8 mouse cellular contexts compared by ENCODE assay signal in the genomic region with DNA sequence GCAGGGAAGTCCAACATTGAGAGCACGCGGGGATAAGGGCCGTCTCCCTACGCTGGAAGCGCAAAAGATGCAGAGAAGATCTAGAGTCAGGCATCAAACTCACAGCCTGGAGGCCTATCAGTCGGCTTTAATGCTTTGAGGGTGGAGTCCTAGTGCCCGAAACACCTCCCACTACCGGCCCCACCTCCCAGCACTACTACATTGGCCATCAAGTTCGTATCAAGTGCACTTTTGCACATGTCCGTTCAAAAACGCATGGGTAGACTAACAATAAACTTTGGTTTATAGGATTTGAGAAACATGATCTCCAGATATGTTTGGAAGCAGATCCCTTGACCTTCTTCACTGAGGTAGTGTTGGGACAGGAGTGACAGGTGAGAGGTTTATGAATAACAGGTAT. TPM values are rescaled to one million over a fixed set of nuclear protein-coding genes. Genes with fewer than 3 reads are reported as not detected.
DNase-seq lines count a peak whose midpoint lies in the region; ATAC-seq lines count a peak whose summit lies in the region.

No protein-coding gene starts in this region.

- WGBS in embryonic facial prominence, embryonic 10.5 days: 5% methylated on average over 11 of the region's 11 CpGs
- WGBS in limb, embryonic 10.5 days: 2% methylated on average over 11 of the region's 11 CpGs
- 6% methylated on average over 11 of the region's 11 CpGs for WGBS in midbrain, embryonic 11.5 days

- H3K27me3 ChIP-seq in embryonic facial prominence, embryonic 10.5 days (replicated peaks; ENCODE audit: low read depth, poor library complexity, severe bottlenecking): no peaks in the 10 kb centered on the region
- no peaks in the 10 kb centered on the region for H3K27me3 ChIP-seq in limb, embryonic 10.5 days (ENCODE audit: low read depth, poor library complexity, severe bottlenecking)
- H3K27me3 ChIP-seq in midbrain, embryonic 11.5 days (ENCODE audit: control insufficient read depth, insufficient read depth, low read length): no peaks in the 10 kb centered on the region

- H3K9ac ChIP-seq in midbrain, embryonic 11.5 days (ENCODE audit: low read length): peak overlapping the region; percentile 77

- H3K4me1 ChIP-seq in embryonic facial prominence, embryonic 10.5 days: peaks cover 39% of the 10 kb centered on the region
- peaks cover 39% of the 10 kb centered on the region for H3K4me1 ChIP-seq in limb, embryonic 10.5 days
- peaks cover 20% of the 10 kb centered on the region for H3K4me1 ChIP-seq in midbrain, embryonic 11.5 days (ENCODE audit: control insufficient read depth, insufficient read depth, low read length)

- intact Hi-C loops in heart, postnatal 14 days (cut with DNase I): no loop called here

- H3K4me2 ChIP-seq in midbrain, embryonic 11.5 days: peak overlapping the region; percentile 75

- H3K9me3 ChIP-seq in embryonic facial prominence, embryonic 10.5 days: no peaks in the 10 kb centered on the region
- H3K9me3 ChIP-seq in limb, embryonic 10.5 days (replicated peaks): no peaks in the 10 kb centered on the region
- H3K9me3 ChIP-seq in midbrain, embryonic 11.5 days (ENCODE audit: control insufficient read depth, low read length): no peaks in the 10 kb centered on the region

- peak; percentile 92 for DNase-seq in 416B (ENCODE audit: low read depth)
- DNase-seq in MEL-GATA-1-ER (ENCODE audit: extremely low read depth, low read depth): peak; percentile 89
- peak; percentile 72 for DNase-seq in embryonic facial prominence, embryonic 10.5 days (ENCODE audit: low spot score)
- DNase-seq in heart, postnatal 14 days: peak; percentile 34 to 43
- peak; percentile 64 for DNase-seq in limb, embryonic 10.5 days (ENCODE audit: low spot score)
- DNase-seq in midbrain, embryonic 11.5 days (ENCODE audit: low spot score, missing footprints): no peak
- peak; percentile 76 to 78 for DNase-seq in spleen, postnatal 36 days (ENCODE audit: low spot score in 2 of 2)
- DNase-seq in right cerebral cortex, postnatal 10 days (ENCODE audit: low spot score in 2 of 2): no peak

- no peak for ATAC-seq in midbrain, embryonic 11.5 days (ENCODE audit: low FRiP score)

- H3K4me3 ChIP-seq in embryonic facial prominence, embryonic 10.5 days: peak overlapping the region; percentile 100
- peak overlapping the region; percentile 99 for H3K4me3 ChIP-seq in limb, embryonic 10.5 days
- peak overlapping the region; percentile 99 for H3K4me3 ChIP-seq in midbrain, embryonic 11.5 days (ENCODE audit: low read depth, low read length)

- no peaks in the 10 kb centered on the region for H3K36me3 ChIP-seq in embryonic facial prominence, embryonic 10.5 days (replicated peaks)
- H3K36me3 ChIP-seq in limb, embryonic 10.5 days: no peaks in the 10 kb centered on the region
- no peaks in the 10 kb centered on the region for H3K36me3 ChIP-seq in midbrain, embryonic 11.5 days (ENCODE audit: control insufficient read depth, insufficient read depth, low read length)

- peak overlapping the region; percentile 100 for H3K27ac ChIP-seq in embryonic facial prominence, embryonic 10.5 days (replicated peaks)
- peak overlapping the region; percentile 100 for H3K27ac ChIP-seq in limb, embryonic 10.5 days
- H3K27ac ChIP-seq in midbrain, embryonic 11.5 days (ENCODE audit: low read depth, low read length): peak overlapping the region; percentile 89

RNA-seq across cellular contexts. Expression of a gene that starts 1.0 kb away (rescaled TPM):
- polyA plus RNA-seq in embryonic facial prominence, embryonic 10.5 days (2016; fragmentation: Nextera tagmentation; extraction: Ambion mirVana): 227 and 246 TPM in 2 replicates
- 10 to 100 TPM; 47.8 to 51.5 TPM for total RNA-seq in heart, postnatal 14 days (2021)
- 219 and 255 TPM in 2 replicates for polyA plus RNA-seq in limb, embryonic 10.5 days (2016; fragmentation: Nextera tagmentation; extraction: Ambion mirVana)
- polyA plus RNA-seq in midbrain, embryonic 11.5 days (2014; fragmentation: Nextera tagmentation; extraction: Ambion mirVana): 193 and 196 TPM in 2 replicates

RNA-seq across cellular contexts. Expression of a gene that starts 25.3 kb away (rescaled TPM):
- polyA plus RNA-seq in embryonic facial prominence, embryonic 10.5 days (2016; fragmentation: Nextera tagmentation; extraction: Ambion mirVana): 24.2 and 26.2 TPM in 2 replicates
- total RNA-seq in heart, postnatal 14 days (2021): 10 to 100 TPM; 56.1 to 64.2 TPM
- polyA plus RNA-seq in limb, embryonic 10.5 days (2016; fragmentation: Nextera tagmentation; extraction: Ambion mirVana): 20.2 and 24.6 TPM in 2 replicates
- 29.7 and 31.4 TPM in 2 replicates for polyA plus RNA-seq in midbrain, embryonic 11.5 days (2014; fragmentation: Nextera tagmentation; extraction: Ambion mirVana)

Comparison
In these comparisons a context has a peak if more than half of its experiments do, and no peak if none do; other contexts are left out.
1. DNase-seq: peak in 416B (single experiment), MEL-GATA-1-ER (single experiment), embryonic facial prominence, embryonic 10.5 days (single experiment), heart, postnatal 14 days (2 of 2), limb, embryonic 10.5 days (single experiment) and spleen, postnatal 36 days (2 of 2); none in midbrain, embryonic 11.5 days (single experiment) and right cerebral cortex, postnatal 10 days (0 of 2).
2. Peak in every context shown above with its lines, with median percentiles within 50 percentile points of each other: H3K27ac ChIP-seq and H3K4me3 ChIP-seq.